Mouse (Mus musculus) neural tube, embryonic 14.5 days (tissue): ENCODE data around the gene Tmem255b. TPM values are rescaled to one million over a fixed set of nuclear protein-coding genes. Genes with fewer than 3 reads are reported as not detected.

Experiments used
- ATAC-seq: fragments of 200-750 bp; cut with Nextera tagmentation; 2 replicates; pipeline ENCODE4 v1.8.0; 2017; ENCODE audit warnings: low read depth, mild to moderate bottlenecking, moderate TSS enrichment, moderate library complexity
- H3K27ac ChIP-seq: fragments of 300-500 bp; sonication (generic); 2 replicates; pipeline ENCODE4 v1.5.1; 2014; ENCODE audit warnings: low read depth, mild to moderate bottlenecking, control low read depth, low read length, moderate library complexity, mixed read lengths
- H3K27me3 ChIP-seq: fragments of 300-500 bp; sonication (generic); 2 replicates; pipeline ENCODE4 v1.6.1; 2014; ENCODE audit warnings: low read length; ENCODE audit not compliant: control insufficient read depth, insufficient read depth
- H3K36me3 ChIP-seq: fragments of 300-500 bp; sonication (generic); 2 replicates; pipeline ENCODE4 v1.6.1; 2014; ENCODE audit warnings: low read length, mixed read lengths; ENCODE audit not compliant: control insufficient read depth, insufficient read depth
- H3K4me1 ChIP-seq: fragments of 300-500 bp; sonication (generic); 2 replicates; pipeline ENCODE4 v1.6.1; 2014; ENCODE audit warnings: low read length; ENCODE audit not compliant: control insufficient read depth, insufficient read depth
- H3K4me2 ChIP-seq: fragments of 300-500 bp; sonication (generic); 2 replicates; pipeline ENCODE4 v1.6.1; 2014; ENCODE audit warnings: mild to moderate bottlenecking, low read depth, low read length, control low read depth
- H3K4me3 ChIP-seq: fragments of 300-500 bp; sonication (generic); 2 replicates; pipeline ENCODE4 v1.5.1; 2014; ENCODE audit warnings: low read depth, low read length, control low read depth, mixed read lengths
- H3K9ac ChIP-seq: fragments of 300-500 bp; sonication (generic); replicated peaks from 2 replicates; pipeline ENCODE4 v1.6.1; 2014; ENCODE audit warnings: low read depth, mild to moderate bottlenecking, control low read depth, low read length, mixed read lengths
- H3K9me3 ChIP-seq: fragments of 300-500 bp; sonication (generic); 2 replicates; pipeline ENCODE4 v1.6.1; 2016; ENCODE audit warnings: low read length; ENCODE audit not compliant: control insufficient read depth
- WGBS: fragments of 180-500 bp; shearing (Covaris S2); extraction: QIAGEN DNeasy Blood & Tissue Kit; methylation state at CpG from one replicate; pipeline ENCODE4 v1.1.7; 2014; 5-methylcytosine and 5-hydroxymethylcytosine counted together
- polyA plus RNA-seq: library from polyadenylated mRNA; unstranded; fragments of >200 nt; fragmentation: Nextera tagmentation; extraction: Ambion mirVana; gene quantifications from 2 replicates; pipeline ENCODE4 v1.2.1, GENCODE M21; 2014

The Tmem255b gene
- polyA plus RNA-seq: 1.2 and 1.5 TPM in 2 replicates

GRCm38 (mm10) chr8:13434889-13435288 is at the start of gene Tmem255b:
Gene Tmem255b, plus strand, starts transcription at chr8:13435189.
- Histone ChIP-seq H3K4me3 (no peak within 1 kb of the TSS), H3K4me2 (no peak within 1 kb of the TSS), H3K36me3 (no peaks in the 10 kb centered on the region), H3K9me3 (no peaks in the 10 kb centered on the region), H3K9ac (no peak within 1 kb of the TSS), H3K27ac (no peak within 1 kb of the TSS), H3K4me1 (no peaks in the 10 kb centered on the region), H3K27me3 (no peaks in the 10 kb centered on the region)
- 24% methylated on average over 10 of the region's 10 CpGs for WGBS
- ATAC-seq: no peak

GRCm38 (mm10) chr8:13386366-13386765 is 48.6 kb upstream of the Tmem255b start:
- Histone ChIP-seq H3K4me1 (no peaks in the 10 kb centered on the region), H3K9me3 (no peaks in the 10 kb centered on the region), H3K27me3 (no peaks in the 10 kb centered on the region), H3K27ac (no peak overlapping the region), H3K4me2 (no peak overlapping the region), H3K9ac (no peak overlapping the region), H3K4me3 (no peak overlapping the region), H3K36me3 (no peaks in the 10 kb centered on the region)
- no peak for ATAC-seq
- 82% methylated on average over 13 of the region's 13 CpGs for WGBS

GRCm38 (mm10) chr8:13387728-13388127 is 47.3 kb upstream of the Tmem255b start:
- Histone ChIP-seq H3K27ac (no peak overlapping the region), H3K4me2 (no peak overlapping the region), H3K4me3 (no peak overlapping the region), H3K27me3 (no peaks in the 10 kb centered on the region), H3K36me3 (no peaks in the 10 kb centered on the region), H3K9me3 (no peaks in the 10 kb centered on the region), H3K9ac (no peak overlapping the region), H3K4me1 (no peaks in the 10 kb centered on the region)
- WGBS: 92% methylated on average over 8 of the region's 8 CpGs
- ATAC-seq: no peak

GRCm38 (mm10) chr8:13388744-13389143 is 46.2 kb upstream of the Tmem255b start:
- no peaks in the 10 kb centered on the region for H3K4me1 ChIP-seq
- no peak for ATAC-seq
- WGBS: 83% methylated on average over 2 of the region's 2 CpGs

GRCm38 (mm10) chr8:13393869-13394268 is 41.1 kb upstream of the Tmem255b start:
- H3K9ac ChIP-seq: no peak overlapping the region
- H3K36me3 ChIP-seq: no peaks in the 10 kb centered on the region
- 96% methylated on average over 7 of the region's 7 CpGs for WGBS
- ATAC-seq: no peak
- no peak overlapping the region for H3K27ac ChIP-seq
- no peaks in the 10 kb centered on the region for H3K4me1 ChIP-seq
- H3K4me2 ChIP-seq: no peak overlapping the region
- no peaks in the 10 kb centered on the region for H3K9me3 ChIP-seq
- H3K27me3 ChIP-seq: no peaks in the 10 kb centered on the region
- no peak overlapping the region for H3K4me3 ChIP-seq

More at GRCm38 (mm10) chr8:13388744-13389143, 46.2 kb upstream of the Tmem255b start:
- Histone ChIP-seq H3K4me3 (no peak overlapping the region), H3K27me3 (no peaks in the 10 kb centered on the region), H3K36me3 (no peaks in the 10 kb centered on the region), H3K4me2 (no peak overlapping the region), H3K27ac (no peak overlapping the region), H3K9ac (no peak overlapping the region), H3K9me3 (no peaks in the 10 kb centered on the region)

- Histone ChIP-seq H3K36me3 (no peaks in the 10 kb centered on the region), H3K4me3 (no peak within 1 kb of the TSS), H3K4me2 (no peak within 1 kb of the TSS), H3K9me3 (no peaks in the 10 kb centered on the region), H3K4me1 (no peaks in the 10 kb centered on the region), H3K9ac (no peak within 1 kb of the TSS), H3K27me3 (no peaks in the 10 kb centered on the region), H3K27ac (no peak within 1 kb of the TSS)
- WGBS: 72% methylated on average over 5 of the region's 5 CpGs
- no peak for ATAC-seq
Observed at GRCm38 (mm10) chr8:13396725-13397124, 38.3 kb upstream of the Tmem255b start, which contains the start of gene Atp4b. Gene Atp4b, minus strand, starts transcription at chr8:13396825.

GRCm38 (mm10) chr8:13403517-13403916 is 31.5 kb upstream of the Tmem255b start:
- H3K27me3 ChIP-seq: no peaks in the 10 kb centered on the region
- no peak overlapping the region for H3K4me2 ChIP-seq
- no peak for ATAC-seq
- H3K27ac ChIP-seq: no peak overlapping the region
- no peaks in the 10 kb centered on the region for H3K36me3 ChIP-seq
- H3K4me3 ChIP-seq: no peak overlapping the region
- no peaks in the 10 kb centered on the region for H3K9me3 ChIP-seq
- WGBS: 76% methylated on average over 6 of the region's 6 CpGs
- H3K4me1 ChIP-seq: no peaks in the 10 kb centered on the region
- no peak overlapping the region for H3K9ac ChIP-seq

GRCm38 (mm10) chr8:13404666-13405131 is 30.3 kb upstream of the Tmem255b start, which contains the start of gene Grk1:
Gene Grk1, plus strand, starts transcription at chr8:13405081.
- no peak within 1 kb of the TSS for H3K27ac ChIP-seq
- H3K4me1 ChIP-seq: no peaks in the 10 kb centered on the region
- no peak within 1 kb of the TSS for H3K9ac ChIP-seq
- H3K4me2 ChIP-seq: no peak within 1 kb of the TSS
- no peaks in the 10 kb centered on the region for H3K36me3 ChIP-seq
- H3K9me3 ChIP-seq: no peaks in the 10 kb centered on the region
- no peak for ATAC-seq
- H3K27me3 ChIP-seq: no peaks in the 10 kb centered on the region
- H3K4me3 ChIP-seq: no peak within 1 kb of the TSS
- 80% methylated on average over 5 of the region's 5 CpGs for WGBS

- Histone ChIP-seq H3K4me3 (no peak overlapping the region), H3K4me2 (no peak overlapping the region), H3K27me3 (no peaks in the 10 kb centered on the region), H3K4me1 (no peaks in the 10 kb centered on the region), H3K27ac (no peak overlapping the region), H3K36me3 (no peaks in the 10 kb centered on the region), H3K9ac (no peak overlapping the region), H3K9me3 (no peaks in the 10 kb centered on the region)
- WGBS: 78% methylated on average over 5 of the region's 5 CpGs
- ATAC-seq: no peak
Observed at GRCm38 (mm10) chr8:13406011-13406410, 29.0 kb upstream of the Tmem255b start.
